Mouse (Mus musculus) MEL (cell line): Measurements from ENCODE around the gene Eif3m. TPM values are rescaled to one million over a fixed set of nuclear protein-coding genes. Genes with fewer than 3 reads are reported as not detected.

Experiments
- DNase-seq: peaks from one replicate; pipeline ENCODE4 v3.0.0; 2011; ENCODE audit warnings: low read depth, low spot score
- H3K27ac ChIP-seq: 2 replicates; pipeline ENCODE4 v1.5.1; 2012; ENCODE audit warnings: low read depth, mild to moderate bottlenecking, control low read depth, low read length, moderate library complexity; ENCODE audit not compliant: control insufficient read depth
- H3K27me3 ChIP-seq, 2 experiments: fragments of 150-350 bp in 1 of 2; sonication (generic) in 1 of 2; 2 replicates each; pipeline ENCODE4 v1.6.1; 2012; ENCODE audit warnings: low read length in 2 of 2, mild to moderate bottlenecking in 2 of 2, improper control_type of control experiment in 1 of 2, moderate library complexity in 1 of 2; ENCODE audit not compliant: insufficient read depth in 2 of 2, control insufficient read depth in 1 of 2
- H3K36me3 ChIP-seq, 2 experiments: 2 replicates each; pipeline ENCODE4 v1.6.1; 2012 to 2014; ENCODE audit warnings: low read length in 2 of 2, improper control_type of control experiment in 1 of 2, inconsistent platforms in 1 of 2, mild to moderate bottlenecking in 1 of 2; ENCODE audit not compliant: insufficient read depth in 2 of 2, control insufficient read depth in 1 of 2
- H3K4me1 ChIP-seq, 2 experiments: fragments of 150-350 bp in 1 of 2; sonication (generic) in 1 of 2; 2 replicates each; pipeline ENCODE4 v1.6.1; 2012; ENCODE audit warnings: low read length in 2 of 2, improper control_type of control experiment in 1 of 2, mild to moderate bottlenecking in 1 of 2; ENCODE audit not compliant: insufficient read depth in 2 of 2, control insufficient read depth in 1 of 2
- H3K4me3 ChIP-seq, 2 experiments: fragments of 150-350 bp in 1 of 2; sonication (generic) in 1 of 2; 2 replicates each; pipeline ENCODE4 v1.5.1; 2012; ENCODE audit warnings: low read depth in 2 of 2, low read length in 2 of 2, mild to moderate bottlenecking in 2 of 2, moderate library complexity in 2 of 2, control low read depth in 1 of 2, improper control_type of control experiment in 1 of 2; ENCODE audit not compliant: control insufficient read depth in 1 of 2, insufficient read depth in 1 of 2
- H3K79me2 ChIP-seq: 2 replicates; pipeline ENCODE4 v1.6.1; 2012; ENCODE audit warnings: mild to moderate bottlenecking, low read length, moderate library complexity; ENCODE audit not compliant: control insufficient read depth, poor library complexity, insufficient read depth
- H3K9ac ChIP-seq: 2 replicates; pipeline ENCODE4 v1.6.1; 2012; ENCODE audit warnings: low read depth, mild to moderate bottlenecking, control low read depth, low read length, moderate library complexity; ENCODE audit not compliant: control insufficient read depth, poor library complexity, severe bottlenecking
- H3K9me3 ChIP-seq: fragments of 150-350 bp; sonication (generic); replicated peaks from 2 replicates; pipeline ENCODE4 v1.6.1; 2012; ENCODE audit warnings: mild to moderate bottlenecking, low read length, improper control_type of control experiment, moderate library complexity; ENCODE audit not compliant: insufficient read depth
- BHLHE40 ChIP-seq: IDR thresholded peaks from 2 replicates; pipeline ENCODE4 v1.6.1; 2012; ENCODE audit warnings: low read depth, mild to moderate bottlenecking, inconsistent platforms, low read length, improper control_type of control experiment, borderline replicate concordance
- CHD1 ChIP-seq: IDR thresholded peaks from 2 replicates; pipeline ENCODE4 v1.6.1; 2012; ENCODE audit warnings: low read depth, mild to moderate bottlenecking, inconsistent platforms, low read length, improper control_type of control experiment
- EP300 ChIP-seq, 2 experiments: IDR thresholded peaks; 2 replicates each; pipeline ENCODE4 v1.6.1; 2011; ENCODE audit warnings: improper control_type of control experiment in 2 of 2, low read length in 2 of 2, low read depth in 1 of 2, mild to moderate bottlenecking in 1 of 2
- MAX ChIP-seq: IDR thresholded peaks from 2 replicates; pipeline ENCODE4 v1.6.1; 2011; ENCODE audit warnings: low read length, improper control_type of control experiment
- MEF2A ChIP-seq: IDR thresholded peaks from 2 replicates; pipeline ENCODE4 v1.6.1; 2014; ENCODE audit warnings: low read depth, mild to moderate bottlenecking, inconsistent platforms, low read length, improper control_type of control experiment; ENCODE audit not compliant: poor library complexity, insufficient replicate concordance, severe bottlenecking; ENCODE audit errors: extremely low read depth
- NELFE ChIP-seq: IDR thresholded peaks from 2 replicates; pipeline ENCODE4 v1.6.1; 2011; ENCODE audit warnings: low read depth, low read length, improper control_type of control experiment
- POLR2A ChIP-seq, 2 experiments: IDR thresholded peaks; 2 replicates each; pipeline ENCODE4 v1.6.1; 2011 to 2012; ENCODE audit warnings: low read length in 2 of 2, mild to moderate bottlenecking in 2 of 2, control low read depth in 1 of 2, improper control_type of control experiment in 1 of 2, low read depth in 1 of 2, moderate library complexity in 1 of 2; ENCODE audit not compliant: control insufficient read depth in 1 of 2, insufficient read depth in 1 of 2, poor library complexity in 1 of 2
- SIN3A ChIP-seq: IDR thresholded peaks from 2 replicates; pipeline ENCODE4 v1.6.1; 2012; ENCODE audit warnings: low read length, improper control_type of control experiment, inconsistent platforms
- USF2 ChIP-seq, 2 experiments: IDR thresholded peaks; 2 replicates each; pipeline ENCODE4 v1.6.1; 2011 to 2012; ENCODE audit warnings: improper control_type of control experiment in 2 of 2, low read length in 2 of 2, borderline replicate concordance in 1 of 2, inconsistent platforms in 1 of 2, low read depth in 1 of 2, mild to moderate bottlenecking in 1 of 2; ENCODE audit not compliant: insufficient read depth in 1 of 2
- ZC3H11A ChIP-seq: IDR thresholded peaks from 2 replicates; pipeline ENCODE4 v1.6.1; 2012; ENCODE audit warnings: low read depth, mild to moderate bottlenecking, inconsistent platforms, low read length, improper control_type of control experiment
- ZNF384 ChIP-seq: IDR thresholded peaks from 2 replicates; pipeline ENCODE4 v1.6.1; 2012; ENCODE audit warnings: low read depth, mild to moderate bottlenecking, inconsistent platforms, low read length, improper control_type of control experiment
- polyA plus RNA-seq, 2 experiments: library from polyadenylated mRNA; stranded (reverse) in 1 of 2; unstranded in 1 of 2; fragments of >175 nt in 1 of 2; fragments of >200 nt in 1 of 2; gene quantifications; 2 replicates each; pipeline versions ENCODE4 v1.2.1 to v1.2.4; 2012; ENCODE audit warnings: low replicate concordance in 2 of 2, low read depth in 1 of 2; ENCODE audit not compliant: insufficient read length in 2 of 2, insufficient read depth in 1 of 2, missing spikeins in 1 of 2
- total RNA-seq: library from RNA; depleted of rRNA; stranded (reverse); fragments of 300-350 nt; gene quantifications from 2 replicates; pipeline ENCODE4 v1.2.3, GENCODE M21; 2012

The Eif3m gene
- total and polyA plus RNA-seq, 3 experiments: 172 to 321 TPM; not detected in 1

DNA sequence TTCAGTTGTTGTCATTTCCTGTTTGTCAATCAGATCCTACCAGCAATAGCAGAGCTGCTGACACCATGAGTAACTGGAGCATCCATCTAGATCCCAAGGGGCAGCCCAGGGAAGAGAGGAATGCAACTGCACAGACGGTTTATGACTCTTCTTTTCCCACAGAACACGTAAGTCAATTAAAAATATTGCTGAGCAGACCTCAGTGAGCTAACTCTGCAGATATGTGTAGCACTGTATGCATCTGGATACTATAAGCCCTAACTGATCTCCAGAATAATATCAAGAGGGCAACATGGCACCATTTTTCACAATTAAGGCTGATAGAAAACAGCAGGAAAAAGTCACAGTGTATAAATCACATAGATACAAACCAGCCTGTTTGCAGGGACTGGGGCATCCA is 22.4 kb downstream of the Eif3m start:
- Histone ChIP-seq H3K4me1 (peaks cover 3 to 5% of the 10 kb centered on the region in 2 experiments; a peak in 3 of 4 replicates), H3K4me3 (no peak overlapping the region), H3K79me2 (no peaks in the 10 kb centered on the region), H3K27me3 (no peaks in the 10 kb centered on the region), H3K36me3 (peaks cover 5 to 11% of the 10 kb centered on the region in 2 experiments), H3K9me3 (no peaks in the 10 kb centered on the region), H3K27ac (no peak overlapping the region), H3K9ac (no peak overlapping the region)
- no peak for DNase-seq
- TF ChIP-seq MEF2A (no peak), ZNF384 (no peak), MAX (no peak)

DNA sequence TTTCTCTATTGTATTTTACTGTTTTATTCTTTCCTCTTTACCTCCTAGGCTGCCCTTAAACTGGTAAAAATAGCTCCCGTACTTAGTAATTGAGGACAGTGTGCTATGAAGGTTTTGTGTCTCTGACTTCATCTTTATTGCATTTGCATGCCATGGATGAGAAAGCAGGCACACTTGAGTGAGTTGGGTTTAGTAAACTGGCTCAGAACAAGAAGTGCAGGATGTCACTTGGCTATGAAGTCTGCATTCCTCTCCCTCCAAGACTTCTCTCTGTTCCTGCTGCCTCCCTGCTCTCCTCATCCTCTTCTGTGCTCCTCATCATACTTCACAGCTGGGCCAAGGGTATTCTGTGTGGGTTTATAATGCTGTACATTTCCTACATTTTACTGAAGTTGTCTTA is 27.9 kb downstream of the Eif3m start:
- H3K9ac ChIP-seq: no peak overlapping the region
- no peaks in the 10 kb centered on the region for H3K79me2 ChIP-seq
- TF ChIP-seq NELFE: no peak
- TF ChIP-seq BHLHE40: no peak
- TF ChIP-seq EP300 (IDR thresholded peaks at IDR 0.05; ENCODE audit: low read depth in 1 of 2, low read length in 2 of 2): no peak
- no peak for TF ChIP-seq POLR2A (IDR thresholded peaks at IDR 0.05; ENCODE audit: control insufficient read depth in 1 of 2, insufficient read depth in 1 of 2, low read depth in 1 of 2, low read length in 2 of 2, poor library complexity in 1 of 2)
- TF ChIP-seq SIN3A: no peak
- no peak for TF ChIP-seq CHD1
- TF ChIP-seq USF2 (IDR thresholded peaks at IDR 0.05; ENCODE audit: borderline replicate concordance in 1 of 2, insufficient read depth in 1 of 2, low read depth in 1 of 2, low read length in 2 of 2): no peak
- H3K9me3 ChIP-seq: no peaks in the 10 kb centered on the region
- H3K36me3 ChIP-seq: no peaks in the 10 kb centered on the region; a peak in 1 of 4 replicates
- no peak for DNase-seq
- no peaks in the 10 kb centered on the region for H3K4me1 ChIP-seq
- H3K27ac ChIP-seq: no peak overlapping the region
- H3K27me3 ChIP-seq: no peaks in the 10 kb centered on the region; a peak in 1 of 4 replicates
- no peak overlapping the region for H3K4me3 ChIP-seq

DNA sequence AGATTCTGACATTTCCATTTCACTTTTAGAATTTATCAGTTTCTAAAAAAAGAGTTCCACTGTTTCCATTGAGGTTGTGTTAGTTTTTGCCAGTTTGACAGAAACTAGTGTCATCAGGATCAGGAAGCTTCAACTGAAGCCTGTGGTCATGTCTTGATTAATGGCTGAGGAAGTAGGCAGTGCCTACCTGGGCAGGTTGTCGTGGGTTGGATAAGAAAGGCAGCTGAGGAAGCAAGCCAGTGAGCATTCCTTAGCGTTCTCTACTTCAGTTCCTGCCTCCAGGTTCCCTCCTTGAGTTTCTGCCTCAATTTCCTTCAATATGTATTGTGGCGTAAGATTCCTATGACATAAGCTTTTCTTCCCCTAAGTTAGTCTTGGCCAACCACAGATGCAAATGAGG is 31.1 kb downstream of the Eif3m start:
- peaks cover 5 to 8% of the 10 kb centered on the region in 2 experiments for H3K27me3 ChIP-seq
- no peak for DNase-seq
- TF ChIP-seq ZC3H11A: no peak
- no peaks in the 10 kb centered on the region for H3K79me2 ChIP-seq
- no peak overlapping the region for H3K4me3 ChIP-seq
- no peak overlapping the region for H3K9ac ChIP-seq
- H3K4me1 ChIP-seq: no peaks in the 10 kb centered on the region
- no peak overlapping the region for H3K27ac ChIP-seq
- H3K9me3 ChIP-seq: no peaks in the 10 kb centered on the region
- no peaks in the 10 kb centered on the region for H3K36me3 ChIP-seq
